Mouse (Mus musculus) CH12.LX (cell line): ENCODE measurements around the gene Bhlha15.

Source experiments
- CTCF ChIP-seq, 2 experiments: IDR thresholded peaks in 1 of 2; conservative IDR thresholded peaks in 1 of 2; 2 replicates each; pipeline ENCODE4 v1.5.1; 2011 to 2012; ENCODE audit warnings: low read depth in 2 of 2, low read length in 2 of 2, improper control_type of control experiment in 1 of 2, inconsistent platforms in 1 of 2, mild to moderate bottlenecking in 1 of 2, moderate library complexity in 1 of 2
- HCFC1 ChIP-seq: IDR thresholded peaks from 2 replicates; pipeline ENCODE4 v1.6.1; 2012; ENCODE audit warnings: low read depth, mild to moderate bottlenecking, inconsistent platforms, low read length, improper control_type of control experiment
- JUND ChIP-seq: conservative IDR thresholded peaks from 2 replicates; pipeline ENCODE4 v1.6.1; 2011; ENCODE audit warnings: low read depth, low read length, improper control_type of control experiment
- MYC ChIP-seq: IDR thresholded peaks from 2 replicates; pipeline ENCODE4 v1.6.1; 2011; ENCODE audit warnings: low read depth, mild to moderate bottlenecking, improper control_type of control experiment, low read length
- PAX5 ChIP-seq: IDR thresholded peaks from 2 replicates; pipeline ENCODE4 v1.6.1; 2012; ENCODE audit warnings: low read length, inconsistent platforms, mixed read lengths
- POLR2A ChIP-seq: IDR thresholded peaks from 2 replicates; pipeline ENCODE4 v1.6.1; 2011; ENCODE audit warnings: low read depth, mild to moderate bottlenecking, improper control_type of control experiment, low read length
- SIN3A ChIP-seq: IDR thresholded peaks from 2 replicates; pipeline ENCODE4 v1.6.1; 2012; ENCODE audit warnings: low read length, improper control_type of control experiment, inconsistent platforms
- ZKSCAN1 ChIP-seq: IDR thresholded peaks from 2 replicates; pipeline ENCODE4 v1.6.1; 2012; ENCODE audit warnings: low read depth, inconsistent platforms, low read length, improper control_type of control experiment, borderline replicate concordance

- TF ChIP-seq PAX5 (no peak), MYC (no peak), HCFC1 (no peak), CTCF (conservative IDR thresholded peaks at IDR 0.05 in 1 of 2, IDR thresholded peaks at IDR 0.05 in 1 of 2; ENCODE audit: low read depth in 2 of 2, low read length in 2 of 2) (no peak), JUND (no peak), POLR2A (no peak), SIN3A (no peak), ZKSCAN1 (no peak)
These were observed 29.9 kb downstream of the Bhlha15 start for GRCm38 (mm10) chr5:144219936-144220335.
